Mouse (Mus musculus): ENCODE data around the gene Dyrk1b.
"Not testable (repeated sequence)": the region's sequence is repeated elsewhere in the genome, so short reads cannot be mapped to it uniquely, and the experiment has no call there.

Dyrk1b gene

GRCm38 (mm10) chr7:28179228-28179627 is at the start of gene Dyrk1b:
Gene Dyrk1b (plus strand): TSS chr7:28179469.
- peak; percentile 99 for DNase-seq (ENCODE audit: inconsistent ontology term)

- peak; percentile 18 for DNase-seq (ENCODE audit: inconsistent ontology term)
Measured at GRCm38 (mm10) chr7:28137613-28138012, 41.7 kb upstream of the Dyrk1b start.

- DNase-seq (ENCODE audit: inconsistent ontology term) = peak; percentile 66
Measured at GRCm38 (mm10) chr7:28148263-28148662, 31.0 kb upstream of the Dyrk1b start.

- no peak for DNase-seq (ENCODE audit: inconsistent ontology term)
Measured at GRCm38 (mm10) chr7:28149841-28150240, 29.4 kb upstream of the Dyrk1b start.

- DNase-seq (ENCODE audit: inconsistent ontology term) = no peak
Measured at GRCm38 (mm10) chr7:28151584-28152221, 27.6 kb upstream of the Dyrk1b start.

- not testable (repeated sequence) for DNase-seq (ENCODE audit: inconsistent ontology term)
Measured at GRCm38 (mm10) chr7:28153595-28153994, 25.7 kb upstream of the Dyrk1b start.

- peak; percentile 69 for DNase-seq (ENCODE audit: inconsistent ontology term)
Measured at GRCm38 (mm10) chr7:28159292-28159691, 20.0 kb upstream of the Dyrk1b start.

- no peak for DNase-seq (ENCODE audit: inconsistent ontology term)
Measured at GRCm38 (mm10) chr7:28159893-28160292, 19.4 kb upstream of the Dyrk1b start.

GRCm38 (mm10) chr7:28161163-28161749 is 18.0 kb upstream of the Dyrk1b start:
- no peak for DNase-seq (ENCODE audit: inconsistent ontology term)

- DNase-seq (ENCODE audit: inconsistent ontology term) = no peak
Measured at GRCm38 (mm10) chr7:28165406-28165805, 13.9 kb upstream of the Dyrk1b start.

- peak; percentile 96 for DNase-seq (ENCODE audit: inconsistent ontology term)
Measured at GRCm38 (mm10) chr7:28168320-28169115, 10.8 kb upstream of the Dyrk1b start.

- peak; percentile 93 for DNase-seq (ENCODE audit: inconsistent ontology term)
Measured at GRCm38 (mm10) chr7:28169489-28170422, 9.5 kb upstream of the Dyrk1b start, which contains the start of gene Fbl. Gene Fbl (plus strand): TSS chr7:28169710.

- no peak for DNase-seq (ENCODE audit: inconsistent ontology term)
Measured at GRCm38 (mm10) chr7:28175358-28175757, 3.9 kb upstream of the Dyrk1b start.

GRCm38 (mm10) chr7:28179741-28180377 is 590 bp downstream of the Dyrk1b start:
- DNase-seq (ENCODE audit: inconsistent ontology term) = peak; percentile 97

- DNase-seq (ENCODE audit: inconsistent ontology term) = no peak
Measured at GRCm38 (mm10) chr7:28180890-28181289, 1.6 kb downstream of the Dyrk1b start.

GRCm38 (mm10) chr7:28181376-28181775 is 2.1 kb downstream of the Dyrk1b start:
- DNase-seq (ENCODE audit: inconsistent ontology term) = no peak

GRCm38 (mm10) chr7:28182320-28182719 is 3.1 kb downstream of the Dyrk1b start:
- DNase-seq (ENCODE audit: inconsistent ontology term) = no peak

- no peak for DNase-seq (ENCODE audit: inconsistent ontology term)
Measured at GRCm38 (mm10) chr7:28185884-28186283, 6.6 kb downstream of the Dyrk1b start.

- no peak for DNase-seq (ENCODE audit: inconsistent ontology term)
Measured at GRCm38 (mm10) chr7:28186631-28187030, 7.4 kb downstream of the Dyrk1b start.

- DNase-seq (ENCODE audit: inconsistent ontology term) = no peak
Measured at GRCm38 (mm10) chr7:28191489-28191888, 12.2 kb downstream of the Dyrk1b start.

GRCm38 (mm10) chr7:28191903-28192302 is 12.6 kb downstream of the Dyrk1b start:
- no peak for DNase-seq (ENCODE audit: inconsistent ontology term)
